Mouse (Mus musculus) cerebellum, adult 9-10 months (tissue): Measurements from ENCODE around the gene Mlph.
A peak's percentile ranks its signal among the peaks of the same experiment; 100 is the strongest.

ENCODE experiments used
- DNase-seq: peaks from one replicate; pipeline ENCODE4 v3.0.0; 2022

The Mlph gene

GRCm38 (mm10) chr1:90909631-90910152, 5.2 kb upstream of the Mlph start:
- DNase-seq = peak; percentile 13

GRCm38 (mm10) chr1:90913231-90913630, 1.7 kb upstream of the Mlph start:
- DNase-seq = no peak

- no peak for DNase-seq
Observed at GRCm38 (mm10) chr1:90917509-90917908, 2.6 kb downstream of the Mlph start.

- DNase-seq = no peak
Observed at GRCm38 (mm10) chr1:90921687-90922086, 6.8 kb downstream of the Mlph start.

GRCm38 (mm10) chr1:90926030-90926429, 11.1 kb downstream of the Mlph start:
- DNase-seq = no peak

- no peak for DNase-seq
Observed at GRCm38 (mm10) chr1:90927308-90927707, 12.4 kb downstream of the Mlph start.

- DNase-seq = no peak
Observed at GRCm38 (mm10) chr1:90927929-90928574, 13.2 kb downstream of the Mlph start.

GRCm38 (mm10) chr1:90928575-90928934, 13.7 kb downstream of the Mlph start:
- peak; percentile 58 for DNase-seq

- peak; percentile 34 for DNase-seq
Observed at GRCm38 (mm10) chr1:90933001-90933400, 18.1 kb downstream of the Mlph start.

GRCm38 (mm10) chr1:90936990-90937389, 22.1 kb downstream of the Mlph start:
- no peak for DNase-seq

GRCm38 (mm10) chr1:90939980-90940379, 25.1 kb downstream of the Mlph start:
- no peak for DNase-seq

- no peak for DNase-seq
Observed at GRCm38 (mm10) chr1:90945171-90945570, 30.3 kb downstream of the Mlph start.

- no peak for DNase-seq
Observed at GRCm38 (mm10) chr1:90947252-90947651, 32.4 kb downstream of the Mlph start.

GRCm38 (mm10) chr1:90949309-90949708, 34.4 kb downstream of the Mlph start:
- DNase-seq = no peak

GRCm38 (mm10) chr1:90951670-90952069, 36.8 kb downstream of the Mlph start:
- no peak for DNase-seq

- DNase-seq = no peak
Observed at GRCm38 (mm10) chr1:90952808-90953207, 37.9 kb downstream of the Mlph start, which contains the start of gene Prlh. TSS of gene Prlh (plus strand) at chr1:90953108.

GRCm38 (mm10) chr1:90953688-90954087, 38.8 kb downstream of the Mlph start:
- DNase-seq = no peak

GRCm38 (mm10) chr1:90956245-90957096, 41.6 kb downstream of the Mlph start:
- DNase-seq = peak; percentile 68

- no peak for DNase-seq
Observed at GRCm38 (mm10) chr1:90962526-90962925, 47.6 kb downstream of the Mlph start.

GRCm38 (mm10) chr1:90962994-90963393, 48.1 kb downstream of the Mlph start:
- no peak for DNase-seq

- no peak for DNase-seq
Observed at GRCm38 (mm10) chr1:90967583-90967982, 52.7 kb downstream of the Mlph start.

- no peak for DNase-seq
Observed at GRCm38 (mm10) chr1:90968649-90969048, 53.8 kb downstream of the Mlph start.

- no peak for DNase-seq
Observed at GRCm38 (mm10) chr1:90969347-90969784, 54.5 kb downstream of the Mlph start, which contains the start of gene Rab17. TSS of gene Rab17 (minus strand) at chr1:90969661.

GRCm38 (mm10) chr1:90969881-90970390, 55.1 kb downstream of the Mlph start:
- DNase-seq = no peak
